Mouse (Mus musculus) stomach, postnatal 0 days (tissue): Measurements from ENCODE around the gene Mia3. TPM values are rescaled to one million over a fixed set of nuclear protein-coding genes. Genes with fewer than 3 reads are reported as not detected.
A peak's percentile ranks its signal among the peaks of the same experiment; 100 is the strongest.
"Not testable (repeated sequence)": the region's sequence is repeated elsewhere in the genome, so short reads cannot be mapped to it uniquely, and the experiment has no call there.

ENCODE experiments used
- ATAC-seq: fragments of 200-750 bp; cut with Nextera tagmentation; 2 replicates; pipeline ENCODE4 v1.8.0; 2017; ENCODE audit not compliant: low FRiP score, low TSS enrichment
- DNase-seq: peaks from one replicate; pipeline ENCODE4 v3.0.0-alpha.2; 2016; ENCODE audit warnings: low spot score
- H3K27ac ChIP-seq: fragments of 300-500 bp; sonication (generic); replicated peaks from 2 replicates; pipeline ENCODE4 v1.5.1; 2014; ENCODE audit warnings: mild to moderate bottlenecking, control low read depth
- H3K27me3 ChIP-seq: fragments of 300-500 bp; sonication (generic); 2 replicates; pipeline ENCODE4 v1.6.1; 2014; ENCODE audit warnings: low read length; ENCODE audit not compliant: control insufficient read depth, insufficient read depth
- H3K36me3 ChIP-seq: fragments of 300-500 bp; sonication (generic); 2 replicates; pipeline ENCODE4 v1.6.1; 2014; ENCODE audit warnings: low read length, mixed read lengths; ENCODE audit not compliant: control insufficient read depth, insufficient read depth
- H3K4me1 ChIP-seq: fragments of 300-500 bp; sonication (generic); replicated peaks from 2 replicates; pipeline ENCODE4 v1.6.1; 2014; ENCODE audit warnings: antibody characterized with exemption; ENCODE audit not compliant: control insufficient read depth, insufficient read depth
- H3K4me2 ChIP-seq: fragments of 300-500 bp; sonication (generic); replicated peaks from 2 replicates; pipeline ENCODE4 v1.6.1; 2014; ENCODE audit warnings: low read depth, mild to moderate bottlenecking, control low read depth, moderate library complexity
- H3K4me3 ChIP-seq: fragments of 300-500 bp; sonication (generic); 2 replicates; pipeline ENCODE4 v1.5.1; 2014; ENCODE audit warnings: low read depth, low read length, control low read depth
- H3K9ac ChIP-seq: fragments of 300-500 bp; sonication (generic); 2 replicates; pipeline ENCODE4 v1.6.1; 2014; ENCODE audit warnings: mild to moderate bottlenecking, low read length, control low read depth, mixed read lengths
- H3K9me3 ChIP-seq: fragments of 300-500 bp; sonication (generic); 2 replicates; pipeline ENCODE4 v1.6.1; 2016; ENCODE audit warnings: low read length; ENCODE audit not compliant: control insufficient read depth
- CTCF ChIP-seq: IDR thresholded peaks from 2 replicates; pipeline ENCODE4 v1.5.1; 2016; ENCODE audit warnings: antibody characterized with exemption, low read depth, mild to moderate bottlenecking, moderate library complexity
- EP300 ChIP-seq: optimal IDR thresholded peaks from 2 replicates; pipeline ENCODE3; 2016; ENCODE audit warnings: antibody characterized with exemption
- WGBS: fragments of 180-500 bp; shearing (Covaris S2); extraction: QIAGEN DNeasy Blood & Tissue Kit; methylation state at CpG from one replicate; pipeline ENCODE4 v1.1.7; 2014; 5-methylcytosine and 5-hydroxymethylcytosine counted together
- polyA plus RNA-seq: library from polyadenylated mRNA; unstranded; fragments of >200 nt; fragmentation: Nextera tagmentation; extraction: Ambion mirVana; gene quantifications from 2 replicates; pipeline ENCODE4 v1.2.1, GENCODE M21; 2015

Mia3 gene
- 56.9 and 57.1 TPM in 2 replicates for polyA plus RNA-seq

DNA sequence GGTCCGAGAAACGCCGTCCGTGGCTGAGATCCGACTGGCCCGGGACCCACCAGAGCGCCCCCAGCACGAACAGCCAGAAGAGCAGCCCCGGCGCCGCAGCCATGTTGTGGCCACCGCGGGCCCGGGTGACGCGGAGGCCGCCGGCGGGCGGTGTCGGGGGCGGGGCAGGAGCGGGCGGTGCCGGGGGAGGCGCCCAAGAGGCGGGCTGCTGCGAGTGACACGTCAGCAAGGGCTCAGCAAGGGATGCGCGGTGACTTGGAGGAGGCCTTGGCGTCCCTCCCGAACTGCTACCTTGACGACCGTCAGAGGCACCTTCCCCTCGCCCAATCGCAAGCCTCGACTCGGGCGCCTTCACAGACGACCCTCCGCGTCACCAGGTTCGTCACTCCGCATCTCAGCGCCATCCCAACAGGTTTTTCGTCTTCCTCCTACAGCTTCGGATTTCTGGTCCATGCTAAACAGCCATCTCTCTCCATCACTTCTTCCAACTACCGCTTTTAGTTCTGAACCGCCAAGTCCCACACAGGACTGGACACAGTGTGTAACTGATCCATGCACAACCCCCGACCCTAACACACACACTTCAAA is at the start of gene Mia3:
Mia3 (minus strand) TSS at position 127 of the 588 bp plus-strand sequence.
- H3K4me2 ChIP-seq: peak within 1 kb of the TSS; percentile 97
- TF ChIP-seq CTCF (peak; percentile 25; the same call in 1 of the 2 replicates), EP300 (no peak)
- peaks cover 5% of the 10 kb centered on the region; the same call in 1 of the 2 replicates for H3K4me1 ChIP-seq
- ATAC-seq (peak; percentile 98), DNase-seq (peak; percentile 95)
- H3K27me3 ChIP-seq: no peaks in the 10 kb centered on the region
- H3K4me3 ChIP-seq: peak within 1 kb of the TSS; percentile 88
- peaks cover under 1% of the 10 kb centered on the region for H3K36me3 ChIP-seq
- H3K27ac ChIP-seq: peak within 1 kb of the TSS; percentile 87
- H3K9ac ChIP-seq: peak within 1 kb of the TSS; percentile 96
- H3K9me3 ChIP-seq: no peaks in the 10 kb centered on the region
- WGBS: under 1% methylated on average over 48 of the region's 51 CpGs

DNA sequence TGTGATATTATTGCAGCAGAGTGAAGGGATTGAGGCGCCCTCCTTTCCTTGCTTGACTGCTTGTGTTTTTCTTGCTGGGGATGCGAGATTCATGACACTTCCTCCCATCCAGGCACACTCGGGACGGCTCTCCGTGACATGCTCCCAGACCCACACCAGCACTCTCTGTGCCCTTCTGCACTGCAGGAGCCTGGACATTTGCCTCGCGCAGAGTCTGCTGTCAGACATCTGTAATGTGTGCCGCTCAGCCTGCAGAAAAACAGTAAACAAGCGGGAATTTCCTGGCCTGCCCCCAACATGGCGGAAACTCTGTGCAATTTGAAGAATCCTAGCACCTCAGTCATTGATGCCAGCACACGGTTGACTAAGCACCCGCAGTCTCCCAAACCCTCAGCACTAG is 48.5 kb upstream of the Mia3 start, which contains the start of gene Hhipl2:
Hhipl2 (plus strand) TSS at position 343 of the 400 bp plus-strand sequence.
- Histone ChIP-seq H3K9ac (no peak within 1 kb of the TSS), H3K4me3 (no peak within 1 kb of the TSS), H3K27ac (no peak within 1 kb of the TSS), H3K27me3 (no peaks in the 10 kb centered on the region; the same call in 1 of the 2 replicates), H3K4me2 (no peak within 1 kb of the TSS), H3K9me3 (no peaks in the 10 kb centered on the region), H3K4me1 (no peaks in the 10 kb centered on the region), H3K36me3 (no peaks in the 10 kb centered on the region)
- 72% methylated on average over 12 of the region's 12 CpGs for WGBS
- no peak for DNase-seq
- no peak for ATAC-seq
- TF ChIP-seq EP300 (no peak), CTCF (no peak)

DNA sequence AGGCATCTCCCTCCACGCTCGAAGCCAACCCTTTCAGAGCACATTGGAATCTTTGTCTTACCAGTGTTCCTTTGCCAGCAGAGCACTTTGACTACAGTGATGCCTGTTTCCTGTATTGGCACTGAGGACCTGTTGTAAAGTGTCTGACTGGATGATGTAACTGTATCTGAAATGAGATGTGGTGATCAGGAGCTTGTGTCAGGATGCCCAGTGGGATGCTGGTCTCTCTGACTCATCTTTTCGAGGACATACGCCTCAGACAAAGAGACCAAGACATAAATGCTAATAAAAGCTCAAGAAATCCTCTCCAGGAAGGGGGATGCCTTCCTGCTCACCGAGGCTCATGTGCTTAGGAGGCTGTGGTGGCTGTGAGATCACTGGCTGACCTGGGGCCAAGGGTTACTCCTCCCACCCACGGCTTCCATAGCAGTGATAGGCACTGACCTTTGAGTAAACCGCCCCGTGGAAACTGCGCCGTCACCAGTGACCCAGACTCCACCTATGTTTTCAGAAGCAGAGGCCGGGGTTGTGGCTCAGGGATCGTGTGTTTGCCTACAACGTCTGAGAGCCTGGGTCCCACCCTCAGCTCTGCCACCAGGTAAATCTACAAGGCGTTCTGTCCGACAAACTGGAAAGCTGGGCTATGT is 44.9 kb upstream of the Mia3 start:
- Histone ChIP-seq H3K27ac (no peak overlapping the region), H3K4me1 (no peaks in the 10 kb centered on the region), H3K27me3 (no peaks in the 10 kb centered on the region; the same call in 1 of the 2 replicates), H3K9me3 (no peaks in the 10 kb centered on the region), H3K4me3 (no peak overlapping the region), H3K36me3 (peaks cover 17% of the 10 kb centered on the region), H3K9ac (no peak overlapping the region), H3K4me2 (no peak overlapping the region)
- 76% methylated on average over 15 of the region's 15 CpGs for WGBS
- ATAC-seq (peak; percentile 89), DNase-seq (peak; percentile 66)
- TF ChIP-seq EP300 (no peak), CTCF (no peak)

DNA sequence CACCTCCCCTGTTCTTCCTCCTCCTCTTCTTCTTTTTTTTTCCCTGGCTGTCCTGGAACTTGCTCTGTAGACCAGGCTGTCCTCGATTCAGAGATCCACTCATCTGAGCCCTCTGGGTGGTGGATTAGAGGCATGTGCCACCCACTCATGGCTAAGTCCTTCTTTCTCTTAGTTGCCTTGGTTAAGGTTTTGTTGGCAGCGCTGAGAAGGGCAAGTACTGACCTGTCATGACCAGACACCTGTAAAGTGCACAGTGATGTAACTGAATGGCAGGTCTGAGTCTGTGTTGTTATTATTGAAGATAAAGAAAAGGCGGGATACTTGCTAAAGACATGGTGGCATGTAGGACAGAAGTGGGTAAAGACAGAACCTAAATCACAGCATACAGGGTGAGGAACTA is 34.0 kb upstream of the Mia3 start:
- DNase-seq: no peak
- H3K36me3 ChIP-seq: peaks cover 26% of the 10 kb centered on the region
- 87% methylated on average over 3 of the region's 3 CpGs for WGBS

DNA sequence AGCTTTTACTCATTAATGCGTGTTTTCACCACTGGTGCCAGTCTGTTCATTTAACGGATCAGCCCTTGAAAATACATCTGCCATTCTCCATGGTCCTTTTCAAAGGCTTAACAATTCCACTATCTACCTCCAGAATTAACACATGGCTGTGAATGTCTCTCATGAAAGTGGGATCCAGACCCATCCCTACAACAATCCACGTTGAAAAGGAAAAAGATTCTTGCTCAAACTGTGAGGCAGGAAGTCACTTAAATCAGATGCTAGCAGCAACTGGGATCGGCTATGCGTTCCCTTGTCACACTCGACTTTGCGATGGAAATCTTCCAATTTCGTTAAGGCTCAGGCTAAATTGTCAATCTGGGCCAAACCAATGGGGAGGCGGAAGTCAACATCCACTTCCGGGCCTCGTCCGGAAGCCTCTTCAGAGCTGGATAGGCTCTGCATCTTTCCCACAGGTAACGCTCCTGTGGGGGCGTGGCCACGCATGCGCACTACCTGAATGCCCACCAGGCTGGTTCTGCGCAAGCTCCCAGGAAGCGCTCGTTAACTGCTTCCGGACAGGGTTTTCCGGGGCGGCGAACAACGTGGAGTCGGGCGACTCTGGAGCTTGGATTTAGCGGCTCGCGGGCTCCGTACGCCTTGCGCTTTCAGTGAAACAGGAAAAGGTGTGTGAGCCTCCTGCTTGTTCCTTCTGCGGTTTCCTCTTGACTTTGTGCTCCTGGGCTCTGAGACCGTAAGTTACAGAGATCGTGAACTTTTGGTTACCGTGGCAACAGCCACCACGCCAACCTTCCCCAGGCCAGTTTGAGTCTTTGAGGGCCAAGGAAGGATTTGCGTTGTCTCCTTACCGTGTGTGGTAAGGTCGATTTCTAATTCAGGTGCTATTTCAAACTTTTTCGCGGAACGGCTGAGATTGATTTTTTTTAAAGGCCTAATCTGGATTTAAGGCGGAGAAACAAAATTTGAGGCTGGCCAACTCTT is 19.4 kb upstream of the Mia3 start, which contains the start of gene Taf1a:
Taf1a (plus strand) TSS at position 556 of the 981 bp plus-strand sequence.
- Histone ChIP-seq H3K36me3 (no peaks in the 10 kb centered on the region), H3K9me3 (no peaks in the 10 kb centered on the region), H3K27ac (no peak within 1 kb of the TSS), H3K4me2 (peak within 1 kb of the TSS; percentile 68), H3K4me1 (0 out of 2 replicates have a peak, but pooled peaks cover 4% of the 10 kb centered on the region), H3K9ac (peak within 1 kb of the TSS; percentile 51), H3K4me3 (peak within 1 kb of the TSS; percentile 57), H3K27me3 (peaks cover 3% of the 10 kb centered on the region; the same call in 1 of the 2 replicates)
- peak; percentile 98 for ATAC-seq
- TF ChIP-seq EP300: no peak
- no peak for TF ChIP-seq CTCF
- WGBS: 5% methylated on average over 44 of the region's 44 CpGs
- DNase-seq: peak; percentile 98

More for the DNA sequence above, 34.0 kb upstream of the Mia3 start:
- Histone ChIP-seq H3K9ac (no peak overlapping the region), H3K9me3 (no peaks in the 10 kb centered on the region), H3K27ac (no peak overlapping the region), H3K4me2 (no peak overlapping the region), H3K27me3 (no peaks in the 10 kb centered on the region), H3K4me1 (no peaks in the 10 kb centered on the region), H3K4me3 (no peak overlapping the region)
- TF ChIP-seq EP300 (no peak), CTCF (no peak)
- no peak for ATAC-seq

DNA sequence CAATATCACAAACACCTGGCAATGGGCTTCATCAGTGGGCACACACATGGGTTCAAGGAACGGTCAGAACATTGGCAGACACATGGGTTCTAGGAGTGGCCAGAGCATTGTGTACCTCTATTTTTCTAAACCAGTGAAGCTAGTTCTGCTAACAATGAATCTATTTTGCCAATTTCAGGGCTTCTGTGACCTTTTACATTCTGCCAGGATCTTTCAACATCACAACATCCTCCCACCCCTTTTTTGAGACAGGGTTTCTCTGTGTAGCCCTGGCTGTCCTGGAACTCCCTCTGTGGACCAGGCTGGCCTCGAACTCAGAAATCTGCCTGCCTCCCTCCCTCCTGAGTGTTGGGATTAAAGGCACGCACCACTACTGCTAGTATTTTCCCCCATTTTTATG is 18.1 kb upstream of the Mia3 start:
- not testable (repeated sequence) for DNase-seq, H3K27me3 ChIP-seq, ATAC-seq, H3K36me3 ChIP-seq, H3K9ac ChIP-seq, H3K4me1 ChIP-seq, H3K9me3 ChIP-seq, H3K4me2 ChIP-seq, H3K27ac ChIP-seq, H3K4me3 ChIP-seq
- WGBS: 96% methylated on average over 2 of the region's 3 CpGs
